Mouse (Mus musculus) MEL-GATA-1-ER (cell line): ENCODE results near the gene Cmya5.

Experiments
- DNase-seq: peaks from one replicate; pipeline ENCODE4 v3.0.0-alpha.2; 2012; ENCODE audit warnings: low read depth; ENCODE audit errors: extremely low read depth

Cmya5 gene

GRCm38 (mm10) chr13:92992823-92993222, 151.7 kb downstream of the Cmya5 start:
- DNase-seq, result no peak
